Mouse (Mus musculus) stomach, embryonic 15.5 days (tissue): Measurements from ENCODE around the gene Sgcd. TPM values are rescaled to one million over a fixed set of nuclear protein-coding genes. Genes with fewer than 3 reads are reported as not detected.
"Not testable (repeated sequence)": the region's sequence is repeated elsewhere in the genome, so short reads cannot be mapped to it uniquely, and the experiment has no call there.

Experiments used
- ATAC-seq: fragments of 200-750 bp; cut with Nextera tagmentation; 2 replicates; pipeline ENCODE4 v1.8.0; 2017; ENCODE audit warnings: low read depth, moderate number of reproducible peaks, moderate TSS enrichment; ENCODE audit not compliant: insufficient read depth, low FRiP score
- H3K27ac ChIP-seq: fragments of 300-500 bp; sonication (generic); 2 replicates; pipeline ENCODE4 v1.5.1; 2015; ENCODE audit warnings: mild to moderate bottlenecking, inconsistent platforms
- H3K27me3 ChIP-seq: fragments of 300-500 bp; sonication (generic); replicated peaks from 2 replicates; pipeline ENCODE4 v1.6.1; 2015; ENCODE audit warnings: inconsistent platforms
- H3K36me3 ChIP-seq: fragments of 300-500 bp; sonication (generic); 2 replicates; pipeline ENCODE4 v1.6.1; 2015; ENCODE audit warnings: inconsistent platforms
- H3K4me1 ChIP-seq: fragments of 300-500 bp; sonication (generic); 2 replicates; pipeline ENCODE4 v1.6.1; 2015; ENCODE audit warnings: inconsistent platforms
- H3K4me2 ChIP-seq: fragments of 300-500 bp; sonication (generic); 2 replicates; pipeline ENCODE4 v1.6.1; 2015; ENCODE audit warnings: mild to moderate bottlenecking, inconsistent platforms
- H3K4me3 ChIP-seq: fragments of 300-500 bp; sonication (generic); replicated peaks from 2 replicates; pipeline ENCODE4 v1.5.1; 2015; ENCODE audit warnings: inconsistent platforms
- H3K9ac ChIP-seq: fragments of 300-500 bp; sonication (generic); 2 replicates; pipeline ENCODE4 v1.6.1; 2015; ENCODE audit warnings: inconsistent platforms
- H3K9me3 ChIP-seq: fragments of 300-500 bp; sonication (generic); 2 replicates; pipeline ENCODE4 v1.6.1; 2016; ENCODE audit warnings: inconsistent platforms
- WGBS: fragments of 180-500 bp; shearing (Covaris S2); methylation state at CpG from one replicate; pipeline ENCODE4 v1.1.7; 2015; 5-methylcytosine and 5-hydroxymethylcytosine counted together
- polyA plus RNA-seq: library from polyadenylated mRNA; unstranded; fragments of >200 nt; fragmentation: Nextera tagmentation; extraction: Ambion mirVana; gene quantifications from 2 replicates; pipeline ENCODE4 v1.2.1, GENCODE M21; 2015

Gene Sgcd
- polyA plus RNA-seq, 1 experiment from 2014 or later = 4.3 TPM

- Histone ChIP-seq H3K27me3 (no peaks in the 10 kb centered on the region), H3K9me3 (no peaks in the 10 kb centered on the region), H3K4me1 (no peaks in the 10 kb centered on the region), H3K4me2 (no peak overlapping the region), H3K4me3 (no peak overlapping the region), H3K9ac (no peak overlapping the region), H3K36me3 (no peaks in the 10 kb centered on the region), H3K27ac (no peak overlapping the region)
- no peak for ATAC-seq
- 67% methylated on average over 4 of the region's 4 CpGs for WGBS
Measured at GRCm38 (mm10) chr11:47574635-47575034, 414.1 kb downstream of the Sgcd start.

DNA sequence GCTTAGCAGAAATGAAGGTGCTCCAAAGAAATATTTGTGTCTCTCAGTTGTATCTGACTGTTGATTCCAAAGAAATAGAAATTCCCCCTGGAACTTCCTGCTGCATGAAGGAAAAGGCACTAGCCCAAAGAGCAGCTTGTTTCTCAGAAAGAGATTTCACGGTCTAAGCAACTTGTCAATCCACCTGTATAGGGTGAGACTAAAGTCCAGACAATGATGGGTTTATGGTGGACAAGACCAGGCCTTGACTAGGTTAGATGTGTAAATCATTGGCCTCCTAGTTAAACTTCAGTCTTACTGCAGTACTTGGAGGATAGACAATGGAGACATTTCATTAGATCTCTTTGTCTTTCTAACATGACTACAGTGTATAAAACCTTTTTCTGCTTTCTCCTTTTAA, 420.3 kb downstream of the Sgcd start:
- Histone ChIP-seq H3K4me1 (no peaks in the 10 kb centered on the region), H3K4me2 (no peak overlapping the region)
- ATAC-seq = no peak

DNA sequence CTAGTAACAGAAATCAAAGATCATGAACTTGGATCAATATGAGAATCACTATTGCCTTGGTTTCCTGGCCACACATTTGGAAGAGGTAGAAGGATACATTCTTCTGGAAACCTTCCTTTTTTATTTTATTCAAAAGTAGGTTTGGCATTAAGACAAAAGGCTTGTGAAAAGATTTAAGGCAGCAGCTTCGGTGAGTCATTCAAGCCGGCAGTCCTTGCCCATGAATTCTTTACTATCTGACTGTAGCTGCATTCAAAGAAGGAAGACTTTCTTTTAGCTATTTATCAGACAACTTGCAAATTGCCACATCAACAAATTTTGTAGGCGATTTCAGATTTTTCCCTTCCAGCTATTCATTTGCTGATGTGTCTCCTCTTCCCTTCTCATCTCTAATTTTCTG, 422.6 kb downstream of the Sgcd start:
- H3K9ac ChIP-seq = no peak overlapping the region
- WGBS = 73% methylated on average over 3 of the region's 3 CpGs
- H3K27ac ChIP-seq = no peak overlapping the region
- no peaks in the 10 kb centered on the region for H3K9me3 ChIP-seq
- no peaks in the 10 kb centered on the region for H3K4me1 ChIP-seq
- no peaks in the 10 kb centered on the region for H3K36me3 ChIP-seq
- no peak overlapping the region for H3K4me3 ChIP-seq
- no peak for ATAC-seq
- no peaks in the 10 kb centered on the region for H3K27me3 ChIP-seq
- no peak overlapping the region for H3K4me2 ChIP-seq

More for the DNA sequence above, 420.3 kb downstream of the Sgcd start:
- Histone ChIP-seq H3K9me3 (no peaks in the 10 kb centered on the region), H3K36me3 (no peaks in the 10 kb centered on the region), H3K27me3 (no peaks in the 10 kb centered on the region), H3K9ac (no peak overlapping the region), H3K27ac (no peak overlapping the region), H3K4me3 (no peak overlapping the region)
- 88% methylated on average over 1 of the region's 1 CpGs for WGBS

GRCm38 (mm10) chr11:47524845-47525244, 463.9 kb downstream of the Sgcd start:
- Histone ChIP-seq H3K9ac (no peak overlapping the region), H3K4me1 (no peaks in the 10 kb centered on the region)
- WGBS = 67% methylated on average over 1 of the region's 1 CpGs

GRCm38 (mm10) chr11:47508047-47508446, 480.7 kb downstream of the Sgcd start:
- no peak overlapping the region for H3K27ac ChIP-seq
- H3K4me3 ChIP-seq = no peak overlapping the region
- no peaks in the 10 kb centered on the region for H3K36me3 ChIP-seq
- WGBS = 75% methylated on average over 6 of the region's 6 CpGs
- H3K4me1 ChIP-seq = no peaks in the 10 kb centered on the region
- no peaks in the 10 kb centered on the region for H3K9me3 ChIP-seq
- H3K9ac ChIP-seq = no peak overlapping the region
- no peak overlapping the region for H3K4me2 ChIP-seq
- no peak for ATAC-seq
- no peaks in the 10 kb centered on the region for H3K27me3 ChIP-seq

More at GRCm38 (mm10) chr11:47524845-47525244, 463.9 kb downstream of the Sgcd start:
- ATAC-seq = no peak
- Histone ChIP-seq H3K4me2 (no peak overlapping the region), H3K9me3 (no peaks in the 10 kb centered on the region), H3K27ac (no peak overlapping the region), H3K27me3 (no peaks in the 10 kb centered on the region), H3K36me3 (no peaks in the 10 kb centered on the region), H3K4me3 (no peak overlapping the region)

GRCm38 (mm10) chr11:47503236-47503635, 485.5 kb downstream of the Sgcd start:
- H3K9ac ChIP-seq, ATAC-seq: not testable (repeated sequence)

GRCm38 (mm10) chr11:47473493-47474230, 515.1 kb downstream of the Sgcd start:
- H3K9ac ChIP-seq = no peak overlapping the region
- 38% methylated on average over 1 of the region's 1 CpGs for WGBS
- no peaks in the 10 kb centered on the region for H3K9me3 ChIP-seq
- no peak overlapping the region for H3K27ac ChIP-seq
- no peaks in the 10 kb centered on the region for H3K27me3 ChIP-seq
- H3K4me3 ChIP-seq = no peak overlapping the region
- no peak overlapping the region for H3K4me2 ChIP-seq
- ATAC-seq = no peak
- H3K36me3 ChIP-seq = no peaks in the 10 kb centered on the region
- no peaks in the 10 kb centered on the region for H3K4me1 ChIP-seq

More at GRCm38 (mm10) chr11:47503236-47503635, 485.5 kb downstream of the Sgcd start:
- not testable (repeated sequence) for H3K4me2 ChIP-seq, H3K27ac ChIP-seq, H3K4me1 ChIP-seq, H3K4me3 ChIP-seq, H3K27me3 ChIP-seq, H3K36me3 ChIP-seq, H3K9me3 ChIP-seq

DNA sequence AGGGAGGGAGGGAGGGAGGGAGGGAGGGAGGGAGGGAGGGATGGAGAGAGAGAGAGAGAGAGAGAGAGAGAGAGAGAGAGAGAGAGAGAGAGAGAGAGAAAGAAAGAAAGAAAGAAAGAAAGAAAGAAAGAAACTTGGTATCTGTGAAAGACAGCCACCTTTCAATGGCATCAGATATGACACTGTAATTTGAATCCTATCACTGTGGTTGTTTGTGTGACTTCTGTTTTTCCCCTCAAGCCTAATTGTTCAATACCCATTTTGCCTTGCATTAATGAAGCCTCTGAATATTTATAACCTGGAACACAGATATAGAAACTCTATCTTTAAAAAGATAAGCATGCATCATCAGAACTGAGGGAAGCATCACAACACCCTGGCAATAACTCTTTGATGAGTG, 528.1 kb downstream of the Sgcd start:
- H3K27me3 ChIP-seq, H3K4me2 ChIP-seq, H3K36me3 ChIP-seq, H3K9ac ChIP-seq, H3K9me3 ChIP-seq, H3K4me1 ChIP-seq, ATAC-seq, H3K4me3 ChIP-seq, H3K27ac ChIP-seq: not testable (repeated sequence)

DNA sequence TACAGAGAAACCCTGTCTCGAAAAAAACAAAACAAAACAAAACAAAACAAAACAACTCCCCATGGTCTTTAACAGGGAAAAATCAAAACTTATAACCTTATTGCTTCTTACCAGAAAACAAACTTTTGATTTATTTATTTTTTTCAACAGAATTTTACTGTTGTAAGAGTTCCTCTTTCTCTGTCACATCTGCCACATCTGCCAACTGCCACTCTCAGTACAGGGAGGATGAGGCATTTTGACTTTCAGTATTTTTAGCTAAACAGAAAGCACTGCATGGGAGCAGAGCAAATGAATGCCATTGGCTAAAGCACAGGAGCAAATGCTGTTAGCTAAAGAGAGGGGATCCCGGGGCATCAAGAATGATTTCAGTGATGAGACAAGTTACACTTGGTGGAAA, 528.6 kb downstream of the Sgcd start:
- Histone ChIP-seq H3K36me3 (no peaks in the 10 kb centered on the region), H3K27ac (no peak overlapping the region), H3K4me1 (no peaks in the 10 kb centered on the region), H3K4me2 (no peak overlapping the region), H3K27me3 (no peaks in the 10 kb centered on the region), H3K4me3 (no peak overlapping the region), H3K9ac (no peak overlapping the region), H3K9me3 (no peaks in the 10 kb centered on the region)
- 70% methylated on average over 2 of the region's 2 CpGs for WGBS
- ATAC-seq = no peak

DNA sequence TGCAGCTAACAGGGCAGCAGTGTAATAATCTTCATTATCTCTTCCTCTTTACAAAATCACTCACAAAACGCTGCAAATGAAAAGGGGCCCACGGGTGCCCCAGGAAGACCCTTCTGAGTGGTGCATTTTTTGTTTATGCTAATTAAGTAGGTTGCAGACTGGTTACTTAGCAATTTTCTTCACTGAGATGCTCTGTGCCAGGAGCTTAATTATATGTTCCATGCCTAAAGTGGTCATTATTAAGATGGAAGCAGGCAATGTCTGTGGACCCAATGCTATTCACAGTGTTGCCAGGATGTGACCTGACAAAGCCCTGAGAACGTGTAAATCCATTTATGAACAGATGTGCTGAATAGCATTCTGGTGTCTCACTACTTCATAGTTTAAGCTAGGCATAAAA, 529.6 kb downstream of the Sgcd start:
- H3K4me3 ChIP-seq = no peak overlapping the region
- H3K4me2 ChIP-seq = no peak overlapping the region
- ATAC-seq = no peak
- 62% methylated on average over 3 of the region's 3 CpGs for WGBS
- H3K9me3 ChIP-seq = no peaks in the 10 kb centered on the region
- no peaks in the 10 kb centered on the region for H3K36me3 ChIP-seq
- no peak overlapping the region for H3K27ac ChIP-seq
- no peaks in the 10 kb centered on the region for H3K27me3 ChIP-seq
- H3K9ac ChIP-seq = no peak overlapping the region
- no peaks in the 10 kb centered on the region for H3K4me1 ChIP-seq

GRCm38 (mm10) chr11:47447790-47448189, 541.0 kb downstream of the Sgcd start:
- Histone ChIP-seq H3K27me3 (no peaks in the 10 kb centered on the region), H3K9me3 (no peaks in the 10 kb centered on the region), H3K4me1 (no peaks in the 10 kb centered on the region), H3K4me3 (no peak overlapping the region), H3K4me2 (no peak overlapping the region), H3K36me3 (no peaks in the 10 kb centered on the region), H3K27ac (no peak overlapping the region), H3K9ac (no peak overlapping the region)
- 58% methylated on average over 2 of the region's 2 CpGs for WGBS
- no peak for ATAC-seq

DNA sequence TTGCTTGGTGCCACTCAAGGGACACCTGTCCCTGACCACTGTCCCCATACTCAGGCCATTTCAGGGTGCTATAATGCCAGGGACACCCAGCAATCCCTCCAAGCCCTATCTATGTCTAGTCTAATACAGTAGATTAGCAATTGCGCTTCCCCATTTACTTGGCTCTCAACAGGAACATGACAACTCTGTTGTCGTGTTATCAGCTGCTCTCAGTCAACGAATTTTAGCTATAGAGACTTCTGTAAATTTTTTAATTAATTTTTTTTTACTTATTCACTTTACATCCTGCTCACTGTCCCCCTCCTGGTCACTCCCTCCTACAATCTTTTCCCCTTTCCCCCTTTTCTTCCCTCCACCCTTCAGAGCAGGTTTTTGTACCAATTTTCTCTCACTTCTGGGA, 542.4 kb downstream of the Sgcd start:
- Histone ChIP-seq H3K9me3 (no peaks in the 10 kb centered on the region), H3K27me3 (no peaks in the 10 kb centered on the region), H3K36me3 (no peaks in the 10 kb centered on the region), H3K9ac (no peak overlapping the region), H3K4me1 (no peaks in the 10 kb centered on the region), H3K27ac (no peak overlapping the region), H3K4me3 (no peak overlapping the region), H3K4me2 (no peak overlapping the region)
- ATAC-seq = no peak
- WGBS = 82% methylated on average over 3 of the region's 3 CpGs

- 56% methylated on average over 2 of the region's 2 CpGs for WGBS
- no peak overlapping the region for H3K4me3 ChIP-seq
- no peaks in the 10 kb centered on the region for H3K4me1 ChIP-seq
- no peak for ATAC-seq
- no peak overlapping the region for H3K9ac ChIP-seq
- no peaks in the 10 kb centered on the region for H3K36me3 ChIP-seq
- H3K27me3 ChIP-seq = no peaks in the 10 kb centered on the region
- no peak overlapping the region for H3K27ac ChIP-seq
- H3K4me2 ChIP-seq = no peak overlapping the region
- H3K9me3 ChIP-seq = no peaks in the 10 kb centered on the region
Measured at GRCm38 (mm10) chr11:47445683-47446082, 543.1 kb downstream of the Sgcd start.
